Mouse (Mus musculus) cortical plate, adult 2 months (tissue): ENCODE measurements around the gene Dock2. TPM values are rescaled to one million over a fixed set of nuclear protein-coding genes. Genes with fewer than 3 reads are reported as not detected.

Source experiments
- H3K27ac ChIP-seq: fragments of 200-500 bp; 2 replicates; pipeline ENCODE4 v1.5.1; 2012; ENCODE audit warnings: low read length, control low read depth, inconsistent platforms; ENCODE audit not compliant: insufficient read depth
- H3K4me1 ChIP-seq: fragments of 200-500 bp; 2 replicates; pipeline ENCODE4 v1.6.1; 2011; ENCODE audit warnings: low read length; ENCODE audit not compliant: control insufficient read depth, insufficient read depth
- H3K4me3 ChIP-seq: fragments of 200-500 bp; 2 replicates; pipeline ENCODE4 v1.5.1; 2011; ENCODE audit warnings: mild to moderate bottlenecking, low read length, control low read depth; ENCODE audit not compliant: insufficient read depth
- CTCF ChIP-seq: fragments of 200-500 bp; IDR thresholded peaks from 2 replicates; pipeline ENCODE4 v1.5.1; 2011; ENCODE audit warnings: mild to moderate bottlenecking, control low read depth, low read length; ENCODE audit not compliant: insufficient read depth; ENCODE audit errors: extremely low read depth
- POLR2A ChIP-seq: fragments of 200-500 bp; IDR thresholded peaks from 2 replicates; pipeline ENCODE4 v1.6.1; 2011; ENCODE audit warnings: mild to moderate bottlenecking, low read length, control low read depth; ENCODE audit not compliant: insufficient read depth; ENCODE audit errors: extremely low read depth
- polyA plus RNA-seq: library from polyadenylated mRNA; depleted of rRNA; stranded (reverse); fragments of >200 nt; gene quantifications from 2 replicates; pipeline ENCODE4 v1.2.3, GENCODE M21; 2012

The Dock2 gene
- polyA plus RNA-seq, 1 experiment = 1.7 TPM

DNA sequence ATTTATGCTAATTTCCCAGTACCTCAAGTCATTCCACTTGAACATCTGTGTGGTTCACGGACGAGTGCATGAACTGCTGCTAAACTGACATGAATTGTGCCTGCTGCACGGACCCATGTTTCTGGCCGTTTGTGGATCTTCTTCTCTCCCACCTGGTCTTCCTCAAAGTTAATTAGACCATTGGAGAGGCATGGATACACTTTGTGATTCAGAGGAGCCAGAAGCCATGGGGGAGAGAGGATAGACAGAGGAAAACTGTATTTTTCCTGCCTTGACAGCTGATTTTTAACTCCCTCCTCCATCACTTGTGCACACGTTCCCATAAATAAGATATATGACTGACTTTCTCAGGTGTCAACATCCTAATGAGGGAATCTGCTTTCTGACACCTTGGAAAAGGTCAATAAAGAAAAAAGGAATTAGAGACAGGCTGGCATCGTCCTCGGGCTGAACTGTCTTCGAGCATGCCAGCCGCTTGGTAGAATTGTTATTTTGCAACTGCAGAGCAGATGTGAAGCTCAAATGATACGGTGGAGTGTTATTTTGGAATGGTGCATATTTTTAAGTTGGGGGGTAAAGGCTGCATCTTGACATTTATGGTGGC is 434.1 kb downstream of the Dock2 start:
- H3K4me1 ChIP-seq = no peaks in the 10 kb centered on the region
- H3K27ac ChIP-seq = no peak overlapping the region
- TF ChIP-seq CTCF = no peak
- TF ChIP-seq POLR2A = no peak

GRCm38 (mm10) chr11:34348287-34348918 is 435.3 kb downstream of the Dock2 start:
- Histone ChIP-seq H3K27ac (no peak overlapping the region), H3K4me1 (no peaks in the 10 kb centered on the region), H3K4me3 (no peak overlapping the region)
- TF ChIP-seq CTCF = no peak
- no peak for TF ChIP-seq POLR2A

More for the DNA sequence above, 434.1 kb downstream of the Dock2 start:
- no peak overlapping the region for H3K4me3 ChIP-seq

DNA sequence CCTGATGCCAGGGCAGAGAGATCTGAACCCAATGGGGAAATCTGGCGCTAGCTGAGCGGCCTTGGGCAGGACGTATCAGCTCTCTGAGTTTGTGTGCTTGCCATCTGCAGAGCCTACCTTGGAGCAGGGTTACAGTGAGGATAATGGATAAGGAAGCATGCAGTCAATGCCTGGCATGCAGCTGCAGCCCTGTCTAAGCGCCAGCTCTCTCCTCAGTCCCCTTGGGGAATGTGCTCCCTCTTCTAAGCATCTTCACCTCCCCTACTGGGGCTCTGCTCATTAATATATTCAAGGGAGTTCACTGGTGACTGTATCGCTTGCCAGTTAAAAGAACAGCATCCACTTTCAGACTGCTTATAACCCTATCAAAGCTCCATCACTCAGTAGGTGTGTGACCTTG is 439.4 kb downstream of the Dock2 start:
- Histone ChIP-seq H3K4me1 (no peaks in the 10 kb centered on the region), H3K4me3 (no peak overlapping the region), H3K27ac (no peak overlapping the region)
- TF ChIP-seq POLR2A (no peak), CTCF (no peak)

DNA sequence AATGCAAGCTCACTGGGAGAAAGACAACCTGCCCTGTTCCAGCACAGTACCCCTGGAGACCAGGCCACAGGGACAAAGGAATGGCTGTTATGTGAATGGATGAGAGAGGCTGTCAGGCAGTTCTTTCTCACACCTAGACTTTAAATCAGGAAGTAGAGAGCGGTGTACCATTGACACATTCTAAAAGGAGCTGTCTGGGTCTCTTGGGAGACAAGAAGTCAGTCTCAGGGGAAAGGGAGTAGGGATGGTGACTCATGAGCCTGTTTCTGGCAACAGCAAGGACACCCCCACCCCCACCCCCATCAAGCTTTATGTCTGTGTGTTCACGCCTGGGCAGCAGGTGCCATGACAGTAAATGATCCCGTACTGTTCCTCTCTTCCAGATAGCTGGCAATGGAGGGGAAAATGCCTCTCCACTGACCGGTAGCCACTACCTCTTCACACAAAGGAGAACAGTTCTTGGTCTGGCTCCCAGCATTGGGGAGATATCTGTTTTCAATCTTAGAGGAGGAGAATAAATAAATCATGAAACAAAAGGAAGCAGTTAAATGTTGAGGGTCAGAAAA is 439.9 kb downstream of the Dock2 start:
- Histone ChIP-seq H3K4me3 (no peak overlapping the region), H3K4me1 (no peaks in the 10 kb centered on the region), H3K27ac (no peak overlapping the region)
- no peak for TF ChIP-seq CTCF
- no peak for TF ChIP-seq POLR2A

DNA sequence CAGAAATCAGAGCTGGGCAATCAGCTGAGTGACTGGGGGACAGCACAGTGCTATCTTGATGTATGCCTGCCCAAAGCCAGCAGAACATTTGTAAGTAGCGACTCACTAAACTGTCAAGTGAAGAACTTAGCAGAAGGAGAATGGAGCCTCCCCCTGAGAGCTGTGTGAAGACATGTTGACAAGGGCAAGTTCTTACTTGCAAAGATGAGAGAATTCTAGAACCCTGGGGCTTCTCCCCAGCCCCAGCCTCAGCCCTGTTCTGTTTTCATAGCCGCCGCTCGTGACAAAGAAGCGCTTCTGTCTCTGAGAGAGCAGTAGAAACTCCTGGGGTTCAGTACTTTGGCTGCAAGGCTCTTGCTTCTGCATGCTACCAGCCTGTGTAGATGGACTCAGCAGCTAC is 444.0 kb downstream of the Dock2 start:
- Histone ChIP-seq H3K4me1 (no peaks in the 10 kb centered on the region), H3K4me3 (no peak overlapping the region), H3K27ac (no peak overlapping the region)
- no peak for TF ChIP-seq CTCF
- no peak for TF ChIP-seq POLR2A

- H3K4me3 ChIP-seq = no peak overlapping the region
- no peak for TF ChIP-seq CTCF
- no peak for TF ChIP-seq POLR2A
- H3K4me1 ChIP-seq = no peaks in the 10 kb centered on the region
- H3K27ac ChIP-seq = no peak overlapping the region
Measured at GRCm38 (mm10) chr11:34337907-34338306, 445.8 kb downstream of the Dock2 start.

- H3K4me3 ChIP-seq = no peak overlapping the region
- TF ChIP-seq POLR2A (no peak), CTCF (no peak)
Measured at GRCm38 (mm10) chr11:34332344-34333031, 451.2 kb downstream of the Dock2 start.

GRCm38 (mm10) chr11:34323664-34324063 is 460.0 kb downstream of the Dock2 start:
- Histone ChIP-seq H3K27ac (no peak overlapping the region), H3K4me3 (no peak overlapping the region), H3K4me1 (no peaks in the 10 kb centered on the region)
- TF ChIP-seq CTCF (no peak), POLR2A (no peak)

More at GRCm38 (mm10) chr11:34332344-34333031, 451.2 kb downstream of the Dock2 start:
- no peaks in the 10 kb centered on the region for H3K4me1 ChIP-seq
- no peak overlapping the region for H3K27ac ChIP-seq

GRCm38 (mm10) chr11:34319282-34319681 is 464.4 kb downstream of the Dock2 start:
- H3K27ac ChIP-seq = no peak overlapping the region
- H3K4me1 ChIP-seq = peaks cover 3% of the 10 kb centered on the region
- TF ChIP-seq CTCF = no peak
- TF ChIP-seq POLR2A = no peak
- H3K4me3 ChIP-seq = no peak overlapping the region
